Mouse (Mus musculus) erythroblast, embryonic 14.5 days (primary cell): ENCODE results near the gene Ttyh3.

ENCODE experiments used
- GATA1 ChIP-seq: IDR thresholded peaks from 2 replicates; pipeline ENCODE4 v1.6.1; 2012; ENCODE audit warnings: low read length, inconsistent platforms, mixed read lengths
- TAL1 ChIP-seq: IDR thresholded peaks from 3 replicates; pipeline ENCODE4 v1.6.1; 2012; ENCODE audit warnings: low read length, inconsistent platforms, mixed read lengths

DNA sequence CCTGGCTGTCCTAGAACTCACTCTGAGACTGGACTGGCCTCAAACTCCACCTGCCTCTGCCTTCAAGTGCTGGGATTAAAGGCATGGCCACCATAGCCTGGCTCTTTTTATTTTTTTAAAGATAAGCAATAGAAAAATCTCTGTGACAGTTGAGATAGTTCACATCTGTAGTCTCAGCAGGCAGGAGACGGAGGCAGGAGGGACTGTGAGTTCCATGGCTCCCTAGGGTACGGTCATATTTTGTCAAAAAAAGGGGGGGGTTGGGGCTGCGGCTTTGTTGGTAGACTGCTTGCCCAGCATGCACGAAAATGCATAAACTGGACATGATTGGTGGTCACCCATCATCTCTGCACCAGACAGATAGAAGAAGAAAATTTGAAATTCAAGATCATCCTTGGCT lies 77.6 kb downstream of the Ttyh3 start:
- TF ChIP-seq TAL1 = no peak
- TF ChIP-seq GATA1 = no peak
